Mouse (Mus musculus): ENCODE data around the gene Serpini1. TPM values are rescaled to one million over a fixed set of nuclear protein-coding genes. Genes with fewer than 3 reads are reported as not detected.

The Serpini1 gene
- 7.5 TPM for polyA plus RNA-seq (2014; fragmentation: Illumina TruSeq; extraction: RNeasy Lipid Tissue Mini Kit (QIAGEN cat#74804); ENCODE audit: low read depth, low replicate concordance)

DNA sequence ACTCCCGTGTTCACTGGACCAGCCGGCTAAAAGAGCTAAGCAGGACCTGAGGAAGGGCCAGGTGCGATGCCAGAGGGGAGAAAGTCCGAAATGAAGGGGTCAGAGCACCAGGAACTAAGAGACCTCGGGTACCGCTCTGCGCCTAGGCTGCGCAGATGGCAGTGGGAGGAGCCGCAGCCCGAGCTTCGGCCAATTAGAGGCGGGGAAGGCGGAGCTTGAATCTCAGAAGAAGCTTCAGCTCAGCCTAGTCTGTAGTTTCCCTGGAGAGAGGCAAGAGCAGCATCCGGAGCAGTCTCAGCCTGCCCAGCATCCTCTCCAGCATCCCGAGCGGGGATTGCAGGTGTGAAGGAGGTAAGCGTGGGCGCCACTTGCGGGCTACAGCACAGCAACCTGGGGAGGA, at the start of gene Serpini1:
TSS of gene Serpini1 (plus strand) at position 256 of the 400 bp plus-strand sequence.

DNA sequence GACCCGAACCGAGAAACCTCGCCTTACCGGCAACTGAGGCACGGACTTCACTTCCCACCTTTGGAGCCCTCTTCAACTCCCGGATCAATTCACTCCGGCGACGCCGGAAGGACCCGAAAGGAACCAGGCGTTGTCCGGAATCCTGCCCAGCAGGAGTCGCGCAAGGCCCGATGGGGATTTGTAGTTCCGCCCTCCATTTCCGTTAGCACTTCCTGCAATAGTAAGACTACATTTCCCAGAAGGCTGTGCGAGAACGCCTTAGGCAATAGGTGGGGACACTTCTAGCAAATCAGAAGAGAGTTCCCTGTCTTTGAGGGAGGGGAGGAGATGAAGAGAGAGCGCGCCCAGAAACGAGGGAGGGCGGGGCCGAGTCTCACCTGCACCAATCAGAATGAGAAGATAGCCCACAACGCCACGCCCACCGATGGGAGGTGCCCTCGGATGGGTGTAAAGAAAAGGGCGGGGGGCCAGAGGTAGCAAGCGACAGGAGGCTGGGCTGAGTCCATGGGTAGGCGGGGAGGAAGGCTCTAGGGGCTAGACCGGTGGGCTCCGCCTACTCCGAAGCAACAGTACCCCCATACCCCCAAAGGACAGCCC, 554 bp upstream of the Serpini1 start, which contains the start of gene Pdcd10:
TSS of gene Pdcd10 (minus strand) at position 162 of the 597 bp plus-strand sequence.

Other genes with a start within 250 kb of the Serpini1 start
- gene Wdr49, start 75.4 kb upstream of the Serpini1 start, polyA plus RNA-seq (2014; fragmentation: Illumina TruSeq; extraction: RNeasy Lipid Tissue Mini Kit (QIAGEN cat#74804); ENCODE audit: low read depth, low replicate concordance), result not detected
- gene Pdcd10, start 691 bp upstream of the Serpini1 start, polyA plus RNA-seq (2014; fragmentation: Illumina TruSeq; extraction: RNeasy Lipid Tissue Mini Kit (QIAGEN cat#74804); ENCODE audit: low read depth, low replicate concordance), result 411 TPM
- not detected for gene Gm29133, start 190.7 kb downstream of the Serpini1 start, polyA plus RNA-seq (2014; fragmentation: Illumina TruSeq; extraction: RNeasy Lipid Tissue Mini Kit (QIAGEN cat#74804); ENCODE audit: low read depth, low replicate concordance)

Measured in sigmoid colon, adult 10 weeks (tissue).